ENCODE assay signal across 21 mouse cellular contexts in genomic region chr6:146616670-146617069, GRCm38 (mm10).
"Had no signal": no experiment of that assay in that cellular context is flagged by ENCODE, and none has a peak within 500 bp of the region (broad histone marks: within the 10 kb centered on the region; RNA-seq: fewer than 3 reads in every experiment).

No protein-coding gene starts in this region.

- H3K27me3 ChIP-seq: limb, embryonic 13.5 days; lung, embryonic 15.5 days; megakaryocyte, embryonic 14.5 days; midbrain, embryonic 13.5 days; neural tube, embryonic 13.5 days; stomach, embryonic 15.5 days had no signal

- H3K4me3 ChIP-seq: layer of hippocampus, adult 2 months; limb, embryonic 10.5 days; limb, embryonic 13.5 days; lung, embryonic 15.5 days; megakaryocyte, embryonic 14.5 days; midbrain, embryonic 10.5 days; midbrain, embryonic 13.5 days; myocyte; neural tube, embryonic 13.5 days; stomach, embryonic 15.5 days had no signal

- DNase-seq: kidney, adult 9 months; kidney, postnatal 25 days; layer of hippocampus, adult 9-11 months; lung, adult 18-20 months; lung, postnatal 10 days; lung, postnatal 36 days; retina, postnatal 1 day; right cerebral cortex, postnatal 25 days; spleen, adult 18-20 months; thymus, postnatal 25 days had no signal

- H3K9ac ChIP-seq: limb, embryonic 13.5 days; lung, embryonic 15.5 days; midbrain, embryonic 13.5 days; neural tube, embryonic 13.5 days; stomach, embryonic 15.5 days had no signal

- H3K4me2 ChIP-seq: limb, embryonic 13.5 days; lung, embryonic 15.5 days; midbrain, embryonic 13.5 days; neural tube, embryonic 13.5 days; stomach, embryonic 15.5 days had no signal

- H3K4me1 ChIP-seq: limb, embryonic 10.5 days; limb, embryonic 13.5 days; lung, embryonic 15.5 days; midbrain, embryonic 10.5 days; midbrain, embryonic 13.5 days; neural tube, embryonic 13.5 days; stomach, embryonic 15.5 days had no signal

- ATAC-seq: midbrain, embryonic 13.5 days; midbrain, embryonic 16.5 days had no signal

- H3K9me3 ChIP-seq: limb, embryonic 10.5 days; limb, embryonic 13.5 days; lung, embryonic 15.5 days; megakaryocyte, embryonic 14.5 days; midbrain, embryonic 10.5 days; midbrain, embryonic 13.5 days; neural tube, embryonic 13.5 days; stomach, embryonic 15.5 days had no signal

- H3K27ac ChIP-seq: layer of hippocampus, adult 2 months; limb, embryonic 10.5 days; limb, embryonic 13.5 days; lung, embryonic 15.5 days; midbrain, embryonic 10.5 days; midbrain, embryonic 13.5 days; neural tube, embryonic 13.5 days; stomach, embryonic 15.5 days had no signal
